Mouse (Mus musculus): ENCODE measurements around the gene Grb10.

GRCm38 (mm10) chr11:12039748-12040147 is 1.3 kb upstream of the Grb10 start:
- no peak for TF ChIP-seq CTCF (IDR thresholded peaks at IDR 0.05; ENCODE audit: control insufficient read depth, insufficient read depth, insufficient read length)
- no peak for TF ChIP-seq CEBPB (IDR thresholded peaks at IDR 0.05; ENCODE audit: low read depth)
- no peak for TF ChIP-seq USF1 (IDR thresholded peaks at IDR 0.05; ENCODE audit: low read depth)
- TF ChIP-seq MAX (IDR thresholded peaks at IDR 0.05), result no peak
- no peak for TF ChIP-seq MYOD1 (IDR thresholded peaks at IDR 0.05; ENCODE audit: control insufficient read depth, insufficient read length, low read depth)
- TF ChIP-seq MYOG (IDR thresholded peaks at IDR 0.05; ENCODE audit: control insufficient read depth, extremely low read depth, insufficient read length), result no peak
- no peak for TF ChIP-seq FOSL1 (IDR thresholded peaks at IDR 0.05; ENCODE audit: insufficient read depth, low read length, poor library complexity, severe bottlenecking)

All from C2C12 (cell line).